Mouse (Mus musculus) left cerebral cortex, postnatal 10 days (tissue): ENCODE results near the gene Pecr. TPM values are rescaled to one million over a fixed set of nuclear protein-coding genes. Genes with fewer than 3 reads are reported as not detected.
"Not testable (repeated sequence)": the region's sequence is repeated elsewhere in the genome, so short reads cannot be mapped to it uniquely, and the experiment has no call there.

Source experiments
- DNase-seq, 2 experiments: peaks; one replicate each; pipeline ENCODE4 v3.0.0; 2021 to 2022; ENCODE audit warnings: low spot score in 2 of 2, mixed read lengths in 1 of 2; ENCODE audit errors: extremely low spot score in 1 of 2
- intact Hi-C: fragments of 180-260 bp; cut with DNase I; formaldehyde crosslinking; loops from one replicate; pipeline ENCODE4 v1.15.1; 2025
- total RNA-seq, 2 experiments: library from RNA; stranded (reverse); gene quantifications; 2 replicates each; pipeline ENCODE4 v1.2.3; 2021

Gene Pecr
- total RNA-seq, 2 experiments from 2014 or later, result 5.0 TPM

DNA sequence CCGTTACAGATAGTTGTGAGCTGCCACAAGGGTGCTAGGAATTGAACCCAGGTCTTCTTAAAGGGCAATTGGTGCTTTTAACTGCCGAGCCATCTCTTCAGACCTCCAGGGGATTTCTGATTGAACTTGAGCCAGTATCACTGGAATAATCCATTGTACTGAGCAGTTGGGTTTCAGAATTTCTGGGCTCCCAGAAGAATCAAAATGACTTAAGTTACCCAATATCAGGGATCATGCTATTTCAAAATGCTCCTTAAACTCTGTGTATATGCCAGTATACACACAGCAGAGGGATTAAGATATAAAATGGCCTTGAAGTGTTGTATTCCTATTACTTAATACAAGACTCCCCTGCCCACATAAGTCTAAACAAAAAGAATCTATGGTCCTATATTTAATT lies 7.8 kb upstream of the Pecr start:
- DNase-seq, result no peak
- intact Hi-C loops, result no loop called here

DNA sequence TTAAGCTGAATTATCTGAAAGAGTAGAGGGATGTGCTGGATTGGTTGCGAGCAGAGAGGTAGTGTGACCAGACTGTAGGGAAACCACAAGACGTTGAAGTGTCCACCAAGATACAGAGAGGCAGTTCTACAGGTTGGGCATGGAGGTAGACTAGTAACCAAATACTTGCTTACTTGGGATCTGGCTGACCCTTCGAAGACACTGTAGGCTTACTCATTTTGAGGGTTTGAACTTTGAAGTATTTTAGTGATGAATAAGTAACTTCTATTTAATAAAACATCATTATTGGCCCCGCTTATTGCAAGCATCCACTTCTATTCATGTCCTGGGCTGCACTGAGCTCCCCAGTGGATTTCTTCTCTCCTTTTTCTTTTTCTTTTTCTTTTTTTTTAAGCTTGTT lies 7.3 kb upstream of the Pecr start:
- no peak for DNase-seq
- intact Hi-C loops, result no loop called here

DNA sequence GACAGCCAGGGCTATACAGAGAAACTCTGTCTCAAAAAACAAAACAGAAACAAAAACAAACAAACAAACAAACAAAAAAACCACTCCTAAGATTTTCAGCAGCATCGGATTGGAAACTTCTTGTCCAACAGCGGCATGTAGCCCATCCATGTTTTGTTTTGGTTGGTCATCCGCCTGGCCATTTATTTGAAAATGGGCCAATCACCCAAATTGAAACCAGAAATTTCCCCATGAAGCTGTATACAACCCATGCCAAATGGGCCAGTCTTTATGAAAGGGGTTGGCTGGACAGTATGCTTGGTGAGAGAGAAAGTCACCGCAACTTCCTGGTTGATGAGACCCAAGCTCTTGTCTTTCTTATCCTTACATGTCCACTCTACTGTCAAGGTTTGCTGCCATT lies 6.8 kb upstream of the Pecr start:
- intact Hi-C loops, result no loop called here
- no peak for DNase-seq

DNA sequence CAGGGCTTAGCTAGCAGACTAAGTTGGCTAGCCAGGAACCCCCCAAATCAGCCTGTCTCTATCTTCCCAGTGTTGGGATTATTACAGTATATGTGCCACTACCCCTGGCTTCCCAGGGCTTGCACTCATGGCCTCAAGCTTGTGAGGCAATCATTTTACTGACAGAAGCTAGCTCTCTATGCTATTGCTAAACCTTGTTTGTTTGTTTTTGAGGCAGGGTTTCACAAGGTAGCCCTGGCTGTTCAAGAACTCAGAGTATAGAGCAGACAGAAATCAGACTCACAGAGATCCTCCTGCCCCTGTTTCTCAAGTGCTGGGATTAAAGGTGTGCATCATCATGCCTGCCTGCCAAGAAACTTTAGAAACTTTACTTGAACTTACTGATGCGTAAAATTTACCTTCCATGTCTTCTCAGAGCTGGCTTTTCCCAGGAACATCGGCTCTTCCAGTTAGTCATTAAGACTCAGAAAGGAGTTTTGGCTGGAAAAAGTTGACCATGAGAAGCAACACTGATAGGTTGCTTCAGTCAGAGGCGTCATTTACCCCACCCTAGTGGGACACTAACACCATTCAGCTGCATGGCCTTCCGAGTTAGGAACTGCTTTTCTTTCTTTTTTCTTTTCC lies 4.5 kb upstream of the Pecr start:
- no peak for DNase-seq
- intact Hi-C loops, result no loop called here

DNA sequence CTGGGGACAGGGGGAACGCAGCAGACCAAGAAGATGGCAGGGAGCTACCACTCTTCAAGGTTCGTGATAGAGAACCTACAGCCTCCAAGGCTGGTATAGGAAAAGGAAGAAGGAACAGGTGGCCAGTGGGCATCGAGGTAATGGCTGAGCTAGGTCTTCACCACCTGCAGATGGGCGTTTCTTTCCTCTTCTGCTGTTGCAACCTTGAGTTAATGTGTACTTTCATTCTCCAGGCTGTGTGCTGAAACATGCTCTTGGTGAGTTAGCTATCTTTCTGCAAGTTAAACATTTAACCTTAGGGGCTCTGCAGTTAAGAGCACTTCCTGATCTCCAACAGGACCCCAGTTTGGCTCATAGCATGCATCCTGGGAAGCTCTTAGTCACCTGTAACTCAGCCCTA lies 3.8 kb upstream of the Pecr start:
- DNase-seq, result no peak
- intact Hi-C loops, result no loop called here

DNA sequence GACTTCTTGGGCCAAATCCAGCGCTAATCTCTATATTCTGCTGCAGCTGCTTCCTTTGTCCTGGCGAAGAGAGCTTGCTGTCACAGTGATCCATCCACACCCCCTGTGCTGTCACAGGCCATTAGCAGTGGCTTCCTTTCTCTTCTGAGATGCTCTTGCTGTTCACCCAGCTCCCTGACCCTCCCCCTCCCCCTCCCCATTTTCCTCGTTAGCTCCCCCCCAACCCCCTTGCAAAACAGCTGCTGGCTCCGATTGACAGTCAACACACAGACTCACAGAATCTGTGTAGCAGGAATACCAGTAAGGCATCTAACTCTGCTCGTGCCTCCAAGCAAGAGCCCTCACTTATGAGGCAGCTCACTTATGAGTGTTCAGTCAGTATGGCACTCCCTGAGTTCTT lies 2.8 kb upstream of the Pecr start:
- intact Hi-C loops, result no loop called here

DNA sequence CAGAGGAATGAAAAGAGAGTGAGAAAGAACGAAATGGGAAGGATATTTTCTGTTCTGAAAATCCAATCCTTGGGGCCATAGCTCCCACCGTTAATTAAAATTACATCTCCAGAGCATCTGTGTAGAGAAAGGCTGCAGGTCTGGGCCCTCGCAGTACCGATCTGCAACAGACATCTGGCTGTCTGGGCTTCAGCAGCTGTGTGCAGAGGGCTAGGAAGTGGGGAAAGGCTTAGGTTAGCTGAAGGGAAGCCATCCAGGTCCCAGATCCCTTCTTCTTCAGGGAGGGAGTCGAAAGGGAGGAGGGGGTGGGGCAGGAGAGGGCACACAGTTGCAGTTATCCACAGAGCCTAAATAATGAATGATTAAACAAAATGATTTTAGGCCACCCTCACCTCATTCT lies 425 bp upstream of the Pecr start:
- peak in 1 of 2 experiments; percentile 30 for DNase-seq
- intact Hi-C loops, result no loop called here

More for the DNA sequence above, 2.8 kb upstream of the Pecr start:
- DNase-seq, result no peak

DNA sequence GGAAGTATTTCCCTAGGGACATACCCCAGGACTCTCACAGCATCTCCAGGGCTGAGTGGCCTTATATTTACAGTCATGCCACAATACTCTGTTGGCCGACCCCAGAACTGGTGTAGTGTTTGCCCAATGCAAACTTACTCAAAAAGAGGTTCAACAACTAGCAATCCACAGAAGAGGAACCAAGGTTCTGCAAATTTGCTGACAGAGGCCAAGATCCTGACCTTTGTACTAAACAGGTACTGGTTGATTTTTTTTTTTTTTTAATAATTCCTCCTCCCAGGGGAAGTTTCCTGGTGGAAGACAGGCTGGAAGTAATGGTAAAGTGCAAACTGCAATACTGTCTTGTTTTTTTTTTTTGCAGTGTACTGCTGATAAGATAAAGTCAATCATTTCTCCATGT lies 1.5 kb downstream of the Pecr start:
- intact Hi-C loops, result no loop called here
- DNase-seq, result no peak

DNA sequence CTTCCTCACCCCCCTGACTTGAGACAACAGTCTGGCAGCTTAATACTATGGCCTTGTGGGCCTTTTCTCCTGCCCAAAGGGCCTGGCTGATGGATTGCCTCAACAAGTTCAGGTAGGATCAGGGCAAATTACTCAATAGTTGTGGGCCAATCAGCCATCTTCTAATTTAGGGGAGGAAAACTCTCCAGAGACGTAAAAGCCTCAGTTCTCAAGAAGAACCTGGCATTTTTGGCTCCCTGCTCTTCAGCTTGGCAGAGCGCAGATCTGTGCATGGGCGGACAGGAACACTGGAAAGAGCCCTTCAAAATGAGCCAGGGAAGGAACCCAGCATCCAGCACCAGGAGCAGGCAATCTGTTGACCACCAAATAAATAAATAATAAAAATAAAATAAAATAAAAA lies 6.0 kb downstream of the Pecr start:
- DNase-seq, result no peak
- intact Hi-C loops, result no loop called here

DNA sequence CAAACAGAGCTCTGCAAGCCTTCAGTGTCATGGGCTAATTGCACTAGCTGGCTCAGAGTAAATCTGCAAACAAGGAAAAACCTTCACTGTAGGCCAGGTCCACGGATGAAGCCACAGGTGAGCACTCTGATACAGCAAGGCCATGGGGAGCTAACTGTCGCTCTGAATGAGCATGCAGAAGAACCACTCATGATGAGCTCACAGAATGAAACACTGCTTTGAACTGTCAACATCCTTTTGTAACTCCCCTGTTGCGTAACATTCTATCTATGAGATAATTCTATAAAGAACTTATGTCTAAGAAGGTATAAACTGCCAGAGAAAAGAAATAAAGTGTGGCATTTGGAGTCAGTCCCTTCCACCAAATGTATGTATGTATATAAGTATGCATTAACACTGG lies 21.0 kb downstream of the Pecr start:
- DNase-seq, result no peak
- intact Hi-C loops, result no loop called here

DNA sequence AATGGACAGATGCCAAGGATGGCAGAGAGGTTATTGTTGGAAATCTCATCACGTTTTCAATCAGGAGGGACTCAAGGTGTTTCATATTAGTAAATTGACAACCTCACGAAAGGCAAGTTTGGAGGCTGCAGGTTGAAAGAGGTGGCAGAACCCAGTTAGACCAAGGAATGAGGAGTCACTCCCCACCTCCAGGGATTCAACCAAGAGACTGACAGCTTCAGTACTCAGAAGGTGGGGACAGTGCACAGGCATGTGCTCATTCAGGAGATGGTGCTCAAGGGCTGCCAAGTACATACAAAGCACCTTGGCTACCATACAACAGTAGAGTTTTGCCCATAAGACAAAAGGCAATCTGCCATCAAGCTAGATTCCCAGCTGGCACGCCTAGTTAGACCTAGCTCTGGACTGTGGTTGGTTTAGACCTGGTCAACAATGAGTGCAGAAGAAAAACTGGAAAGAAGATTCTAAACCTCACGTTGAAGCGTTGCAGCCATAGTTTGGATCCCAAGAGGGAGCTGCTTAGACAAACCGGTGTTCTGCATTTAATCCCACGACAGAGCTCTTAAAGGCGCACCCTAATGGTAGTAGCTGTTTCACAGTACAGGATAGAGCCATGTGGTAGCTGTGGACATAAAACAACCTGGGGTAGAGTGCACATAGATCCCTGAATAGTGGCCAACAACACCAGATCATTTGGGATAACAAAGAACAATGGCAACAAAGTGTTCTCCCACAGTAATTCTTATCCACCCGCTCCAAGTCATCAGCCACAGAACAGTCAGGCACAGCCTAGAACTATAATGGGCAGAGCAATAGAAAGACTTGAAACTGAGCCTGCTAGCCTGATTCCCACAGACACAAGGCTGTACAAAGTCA lies 27.5 kb downstream of the Pecr start:
- DNase-seq, result no peak
- intact Hi-C loops, result no loop called here

DNA sequence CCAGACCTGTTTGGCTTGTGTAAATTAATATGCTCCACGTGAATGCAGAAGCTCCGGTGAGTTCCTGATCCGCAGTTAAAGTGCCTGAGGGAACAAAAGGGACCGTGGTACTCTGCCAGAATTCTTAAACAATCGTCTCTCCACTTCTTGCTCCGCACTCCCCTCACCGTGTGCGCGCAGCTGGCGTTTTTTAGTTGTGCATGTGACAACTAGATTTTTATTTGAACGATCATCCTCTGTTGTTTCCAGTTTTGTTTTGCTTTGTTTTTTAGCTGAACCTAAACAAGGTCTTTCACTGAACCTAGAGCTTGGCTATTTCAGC lies 28.3 kb downstream of the Pecr start:
- DNase-seq, result no peak
- intact Hi-C loops, result no loop called here

DNA sequence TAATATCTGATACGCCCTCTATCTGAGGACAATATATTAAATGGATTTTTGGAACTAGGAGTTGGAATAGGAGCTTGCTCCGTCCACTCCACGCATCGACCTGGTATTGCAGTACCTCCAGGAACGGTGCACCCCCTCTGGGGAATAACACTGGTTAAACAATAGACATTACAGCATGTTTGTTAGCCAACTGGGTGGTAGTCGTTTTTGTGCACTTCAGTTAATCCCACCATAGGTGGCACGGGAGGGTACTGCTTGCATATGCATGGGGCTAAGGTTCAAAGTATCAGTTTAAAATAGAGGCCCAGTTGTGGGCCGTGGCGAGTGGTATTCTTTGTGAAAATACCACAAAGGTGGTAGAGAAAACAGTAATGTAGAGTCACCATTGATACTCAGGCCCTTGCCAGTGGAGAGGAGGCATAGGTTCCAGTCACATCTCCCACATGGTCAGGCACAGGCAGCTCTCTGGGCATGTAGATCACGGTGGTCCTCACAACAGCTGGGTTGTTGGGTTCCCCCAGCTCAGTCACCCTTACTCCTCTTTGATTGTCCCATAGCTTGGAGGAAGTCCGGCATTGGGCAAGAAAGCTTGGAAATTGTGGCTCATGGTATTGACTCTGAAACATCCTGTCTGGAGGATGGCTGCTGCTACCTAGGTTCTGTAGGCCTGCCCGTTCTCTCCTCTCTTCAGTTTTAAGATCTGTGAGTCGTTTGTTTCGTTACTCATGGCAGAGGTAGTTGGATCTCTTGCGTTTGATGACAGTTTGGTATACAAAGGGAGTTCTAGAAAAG lies 28.9 kb downstream of the Pecr start:
- intact Hi-C loops, result no loop called here
- DNase-seq, result peak; percentile 52 to 55

DNA sequence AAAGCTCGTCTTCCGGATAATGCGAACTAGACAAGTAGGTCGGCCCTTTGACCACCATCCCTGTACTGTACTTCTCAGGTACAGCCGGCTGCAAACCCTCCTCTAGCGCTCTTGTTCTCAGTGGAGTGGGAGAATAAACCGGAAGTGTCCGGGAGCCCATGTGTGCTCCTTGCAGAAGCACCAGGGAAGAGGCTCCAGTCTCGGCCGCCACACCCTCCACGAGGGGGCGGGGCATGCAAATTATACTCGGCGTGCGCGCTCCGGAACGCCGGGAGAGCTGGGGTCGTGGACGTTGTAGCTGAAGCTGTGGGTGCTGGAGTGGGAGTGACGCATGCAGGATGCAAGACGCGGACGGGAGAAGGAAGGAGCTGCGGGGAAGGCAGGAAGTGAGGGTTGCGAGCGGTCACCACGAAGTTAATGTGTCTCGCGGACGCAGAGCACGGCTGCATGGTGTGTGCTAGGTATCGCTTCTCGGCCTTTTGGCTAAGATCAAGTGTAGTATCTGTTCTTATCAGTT lies 29.5 kb downstream of the Pecr start:
- intact Hi-C loops, result no loop called here
- peak; percentile 75 to 93 for DNase-seq

DNA sequence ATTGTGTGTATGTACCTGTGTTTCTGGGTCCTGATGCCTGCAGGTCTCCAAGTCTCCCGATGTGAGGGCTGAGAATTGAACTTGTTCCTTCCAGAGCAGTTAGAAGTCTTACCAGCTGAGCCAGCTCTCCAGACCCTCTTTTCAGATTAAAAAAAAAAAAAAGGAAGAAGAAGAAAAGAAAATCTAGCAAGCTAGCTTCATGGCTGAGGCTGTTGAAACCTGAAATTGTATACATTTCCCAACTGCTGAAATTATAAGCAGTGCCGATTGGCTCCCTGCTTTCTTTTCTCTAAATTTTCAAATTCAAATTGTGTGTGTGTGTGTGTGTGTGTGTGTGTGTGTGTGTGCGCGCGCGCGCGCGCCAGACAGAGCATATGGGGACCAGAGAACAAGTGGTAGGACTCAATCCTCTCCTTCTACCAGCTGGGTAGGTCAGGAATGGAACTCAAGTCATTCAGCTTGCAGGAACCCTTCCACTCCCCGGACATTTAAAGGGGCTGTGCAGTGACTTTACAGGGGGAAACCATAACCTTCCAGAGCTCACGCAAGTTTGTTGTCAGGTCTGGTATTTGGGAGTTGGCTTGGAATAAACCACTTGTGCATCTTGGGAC lies 30.1 kb downstream of the Pecr start:
- no peak for DNase-seq
- intact Hi-C loops, result no loop called here

DNA sequence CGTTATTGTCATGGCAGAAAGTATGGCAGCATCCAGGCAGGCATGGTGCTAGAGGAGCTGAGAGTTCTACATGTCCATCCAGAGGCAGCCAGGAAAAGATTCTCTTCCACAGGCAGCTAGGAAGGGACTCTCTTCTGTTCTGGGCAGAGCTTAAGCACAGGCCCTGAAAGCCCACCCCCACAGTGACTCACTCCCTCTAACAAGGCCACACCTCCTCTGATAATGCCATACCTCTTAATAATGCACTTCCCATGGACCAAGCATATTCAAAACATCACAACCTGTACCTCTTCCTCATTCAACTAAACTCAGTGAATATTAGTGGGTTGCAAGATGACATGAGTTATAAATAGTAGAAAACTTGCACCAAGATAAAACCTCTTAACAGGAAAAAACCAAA lies 32.3 kb downstream of the Pecr start:
- intact Hi-C loops, result no loop called here
- DNase-seq, result no peak

DNA sequence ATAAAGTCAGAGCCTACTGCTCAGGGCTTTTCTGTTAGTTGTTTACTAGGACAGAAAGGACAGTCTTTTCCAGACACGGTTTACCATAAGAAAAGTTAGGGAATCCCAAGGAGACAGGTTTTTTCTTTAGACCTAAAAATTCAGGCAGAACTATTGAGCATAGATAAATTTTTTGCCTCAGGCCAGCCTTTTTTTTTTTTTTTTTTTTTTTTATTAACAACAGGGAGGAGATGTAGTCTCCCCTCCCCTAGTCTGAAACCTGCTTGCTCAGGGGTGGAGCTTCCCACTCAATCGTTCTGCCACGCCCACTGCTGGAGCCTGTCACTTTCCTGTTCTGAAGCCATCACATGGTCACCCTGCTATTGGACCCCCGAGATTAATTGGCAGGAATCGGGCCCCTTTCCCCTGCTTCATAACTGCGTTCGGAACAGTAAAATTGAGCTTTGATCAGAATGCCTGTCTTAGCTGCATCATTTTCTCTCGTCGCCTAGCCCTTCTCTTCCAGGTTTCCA lies 35.8 kb downstream of the Pecr start:
- DNase-seq, intact Hi-C loops: not testable (repeated sequence)

DNA sequence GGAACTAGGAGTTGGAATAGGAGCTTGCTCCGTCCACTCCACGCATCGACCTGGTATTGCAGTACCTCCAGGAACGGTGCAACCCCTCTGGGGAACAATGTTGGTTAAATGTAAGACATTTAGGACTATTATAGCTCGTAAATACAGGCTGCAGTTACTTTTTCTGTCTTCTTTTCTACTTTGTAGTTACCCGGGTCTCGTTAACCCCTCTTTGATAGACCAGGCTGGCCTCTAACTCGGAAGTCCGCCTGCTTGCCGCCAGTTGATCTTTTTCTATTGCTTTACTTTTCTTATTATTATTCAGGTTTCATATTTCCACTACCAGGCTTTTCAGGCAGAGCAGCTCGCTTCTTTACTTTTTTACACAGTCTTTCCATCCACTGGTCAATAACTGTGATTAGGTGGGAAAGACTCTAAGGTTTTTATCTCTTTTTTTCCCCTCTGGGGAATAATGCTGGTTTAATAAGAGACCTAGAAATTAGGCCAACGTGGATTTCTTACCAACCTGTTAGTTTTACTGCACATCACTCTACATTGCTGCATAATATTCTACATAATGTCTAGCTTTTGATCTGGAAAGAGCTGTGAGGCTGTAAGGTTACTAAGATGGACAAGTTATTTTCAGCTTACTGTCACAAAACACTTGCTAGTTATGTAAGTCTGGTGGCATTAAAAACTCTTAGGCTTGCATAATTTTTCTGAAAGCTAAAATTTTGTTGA lies 39.6 kb downstream of the Pecr start:
- no peak for DNase-seq
- intact Hi-C loops, result no loop called here
